Mouse (Mus musculus): Measurements from ENCODE around the gene Ppm1b. TPM values are rescaled to one million over a fixed set of nuclear protein-coding genes. Genes with fewer than 3 reads are reported as not detected.

The Ppm1b gene
- total RNA-seq, 1 experiment, result 75.9 TPM

- TF ChIP-seq CHD2 (IDR thresholded peaks at IDR 0.05; ENCODE audit: low read depth, low read length), result no peak
- no peak for TF ChIP-seq HCFC1 (IDR thresholded peaks at IDR 0.05; ENCODE audit: borderline replicate concordance, insufficient read depth, low read length)
- no peak for TF ChIP-seq ZC3H11A (IDR thresholded peaks at IDR 0.05; ENCODE audit: borderline replicate concordance, low read depth, low read length)
- TF ChIP-seq ZNF384 (IDR thresholded peaks at IDR 0.05; ENCODE audit: low read depth, low read length), result no peak
- no peak for TF ChIP-seq MAFK (IDR thresholded peaks at IDR 0.05; ENCODE audit: insufficient read depth, low read depth, low read length)
- in situ Hi-C loops (cut with MboI; ENCODE audit: low sequenced_read_pairs in 2 of 2, unreplicated experiment in 2 of 2), result no loop called here
- no peak overlapping the region for H3K27ac ChIP-seq (ENCODE audit: insufficient read depth, low read depth, low read length, poor library complexity, severe bottlenecking)
- no peaks in the 10 kb centered on the region for H3K4me1 ChIP-seq (ENCODE audit: control insufficient read depth in 2 of 2, insufficient read depth in 2 of 2, low read length in 2 of 2, poor library complexity in 1 of 2)
- DNase-seq (ENCODE audit: low read depth, low spot score), result no peak
- H3K4me3 ChIP-seq (ENCODE audit: insufficient read depth in 1 of 2, low read depth in 1 of 2, low read length in 2 of 2, poor library complexity in 1 of 2, severe bottlenecking in 1 of 2), result no peak overlapping the region
- H3K9ac ChIP-seq (ENCODE audit: insufficient read depth, low read depth, low read length, poor library complexity, severe bottlenecking), result no peak overlapping the region
- H3K9me3 ChIP-seq (ENCODE audit: control insufficient read depth, insufficient read depth, low read depth, low read length), result no peaks in the 10 kb centered on the region
- H3K36me3 ChIP-seq (ENCODE audit: control insufficient read depth, insufficient read depth, low read length, poor library complexity, severe bottlenecking), result no peaks in the 10 kb centered on the region
Measured at GRCm38 (mm10) chr17:84936809-84937208, 19.7 kb upstream of the Ppm1b start.

GRCm38 (mm10) chr17:84937220-84937619 lies 19.3 kb upstream of the Ppm1b start:
- in situ Hi-C loops (cut with MboI; ENCODE audit: low sequenced_read_pairs in 2 of 2, unreplicated experiment in 2 of 2), result no loop called here
- Histone ChIP-seq H3K27ac (ENCODE audit: insufficient read depth, low read depth, low read length, poor library complexity, severe bottlenecking) (no peak overlapping the region), H3K4me1 (ENCODE audit: control insufficient read depth in 2 of 2, insufficient read depth in 2 of 2, low read length in 2 of 2, poor library complexity in 1 of 2) (no peaks in the 10 kb centered on the region)

GRCm38 (mm10) chr17:84938215-84938614 lies 18.3 kb upstream of the Ppm1b start:
- peak; percentile 18; the same call in 1 of the 2 replicates for TF ChIP-seq ZC3H11A (IDR thresholded peaks at IDR 0.05; ENCODE audit: borderline replicate concordance, low read depth, low read length)
- TF ChIP-seq HCFC1 (IDR thresholded peaks at IDR 0.05; ENCODE audit: borderline replicate concordance, insufficient read depth, low read length), result no peak
- no peak for TF ChIP-seq MAFK (IDR thresholded peaks at IDR 0.05; ENCODE audit: insufficient read depth, low read depth, low read length)
- TF ChIP-seq ZNF384 (IDR thresholded peaks at IDR 0.05; ENCODE audit: low read depth, low read length), result no peak
- in situ Hi-C loops (cut with MboI; ENCODE audit: low sequenced_read_pairs in 2 of 2, unreplicated experiment in 2 of 2), result no loop called here
- no peak overlapping the region for H3K9ac ChIP-seq (ENCODE audit: insufficient read depth, low read depth, low read length, poor library complexity, severe bottlenecking)
- no peak overlapping the region for H3K4me3 ChIP-seq (ENCODE audit: insufficient read depth in 1 of 2, low read depth in 1 of 2, low read length in 2 of 2, poor library complexity in 1 of 2, severe bottlenecking in 1 of 2)
- no peak for DNase-seq (ENCODE audit: low read depth, low spot score)
- no peaks in the 10 kb centered on the region for H3K36me3 ChIP-seq (ENCODE audit: control insufficient read depth, insufficient read depth, low read length, poor library complexity, severe bottlenecking)
- H3K4me1 ChIP-seq (ENCODE audit: control insufficient read depth in 2 of 2, insufficient read depth in 2 of 2, low read length in 2 of 2, poor library complexity in 1 of 2), result no peaks in the 10 kb centered on the region
- H3K27ac ChIP-seq (ENCODE audit: insufficient read depth, low read depth, low read length, poor library complexity, severe bottlenecking), result no peak overlapping the region
- H3K9me3 ChIP-seq (ENCODE audit: control insufficient read depth, insufficient read depth, low read depth, low read length), result no peaks in the 10 kb centered on the region

More at GRCm38 (mm10) chr17:84937220-84937619, 19.3 kb upstream of the Ppm1b start:
- Histone ChIP-seq H3K4me3 (ENCODE audit: insufficient read depth in 1 of 2, low read depth in 1 of 2, low read length in 2 of 2, poor library complexity in 1 of 2, severe bottlenecking in 1 of 2) (no peak overlapping the region), H3K9ac (ENCODE audit: insufficient read depth, low read depth, low read length, poor library complexity, severe bottlenecking) (no peak overlapping the region), H3K9me3 (ENCODE audit: control insufficient read depth, insufficient read depth, low read depth, low read length) (no peaks in the 10 kb centered on the region), H3K36me3 (ENCODE audit: control insufficient read depth, insufficient read depth, low read length, poor library complexity, severe bottlenecking) (no peaks in the 10 kb centered on the region)
- DNase-seq (ENCODE audit: low read depth, low spot score), result no peak
- no peak for TF ChIP-seq HCFC1 (IDR thresholded peaks at IDR 0.05; ENCODE audit: borderline replicate concordance, insufficient read depth, low read length)
- TF ChIP-seq CHD2 (IDR thresholded peaks at IDR 0.05; ENCODE audit: low read depth, low read length), result no peak
- no peak for TF ChIP-seq ZC3H11A (IDR thresholded peaks at IDR 0.05; ENCODE audit: borderline replicate concordance, low read depth, low read length)
- no peak for TF ChIP-seq MAFK (IDR thresholded peaks at IDR 0.05; ENCODE audit: insufficient read depth, low read depth, low read length)
- no peak for TF ChIP-seq ZNF384 (IDR thresholded peaks at IDR 0.05; ENCODE audit: low read depth, low read length)

- no peak for TF ChIP-seq ZC3H11A (IDR thresholded peaks at IDR 0.05; ENCODE audit: borderline replicate concordance, low read depth, low read length)
- no peak for TF ChIP-seq MAFK (IDR thresholded peaks at IDR 0.05; ENCODE audit: insufficient read depth, low read depth, low read length)
- TF ChIP-seq ZNF384 (IDR thresholded peaks at IDR 0.05; ENCODE audit: low read depth, low read length), result no peak
- no peak for TF ChIP-seq HCFC1 (IDR thresholded peaks at IDR 0.05; ENCODE audit: borderline replicate concordance, insufficient read depth, low read length)
- TF ChIP-seq CHD2 (IDR thresholded peaks at IDR 0.05; ENCODE audit: low read depth, low read length), result no peak
- H3K36me3 ChIP-seq (ENCODE audit: control insufficient read depth, insufficient read depth, low read length, poor library complexity, severe bottlenecking), result no peaks in the 10 kb centered on the region
- H3K4me1 ChIP-seq (ENCODE audit: control insufficient read depth in 2 of 2, insufficient read depth in 2 of 2, low read length in 2 of 2, poor library complexity in 1 of 2), result no peaks in the 10 kb centered on the region
- H3K9me3 ChIP-seq (ENCODE audit: control insufficient read depth, insufficient read depth, low read depth, low read length), result no peaks in the 10 kb centered on the region
- no peak overlapping the region for H3K9ac ChIP-seq (ENCODE audit: insufficient read depth, low read depth, low read length, poor library complexity, severe bottlenecking)
- in situ Hi-C loops (cut with MboI; ENCODE audit: low sequenced_read_pairs in 2 of 2, unreplicated experiment in 2 of 2), result no loop called here
- no peak for DNase-seq (ENCODE audit: low read depth, low spot score)
- no peak overlapping the region for H3K4me3 ChIP-seq (ENCODE audit: insufficient read depth in 1 of 2, low read depth in 1 of 2, low read length in 2 of 2, poor library complexity in 1 of 2, severe bottlenecking in 1 of 2)
- no peak overlapping the region for H3K27ac ChIP-seq (ENCODE audit: insufficient read depth, low read depth, low read length, poor library complexity, severe bottlenecking)
Measured at GRCm38 (mm10) chr17:84940017-84940731, 16.4 kb upstream of the Ppm1b start.
